8 mouse cellular contexts compared by ENCODE assay signal in the genomic region with DNA sequence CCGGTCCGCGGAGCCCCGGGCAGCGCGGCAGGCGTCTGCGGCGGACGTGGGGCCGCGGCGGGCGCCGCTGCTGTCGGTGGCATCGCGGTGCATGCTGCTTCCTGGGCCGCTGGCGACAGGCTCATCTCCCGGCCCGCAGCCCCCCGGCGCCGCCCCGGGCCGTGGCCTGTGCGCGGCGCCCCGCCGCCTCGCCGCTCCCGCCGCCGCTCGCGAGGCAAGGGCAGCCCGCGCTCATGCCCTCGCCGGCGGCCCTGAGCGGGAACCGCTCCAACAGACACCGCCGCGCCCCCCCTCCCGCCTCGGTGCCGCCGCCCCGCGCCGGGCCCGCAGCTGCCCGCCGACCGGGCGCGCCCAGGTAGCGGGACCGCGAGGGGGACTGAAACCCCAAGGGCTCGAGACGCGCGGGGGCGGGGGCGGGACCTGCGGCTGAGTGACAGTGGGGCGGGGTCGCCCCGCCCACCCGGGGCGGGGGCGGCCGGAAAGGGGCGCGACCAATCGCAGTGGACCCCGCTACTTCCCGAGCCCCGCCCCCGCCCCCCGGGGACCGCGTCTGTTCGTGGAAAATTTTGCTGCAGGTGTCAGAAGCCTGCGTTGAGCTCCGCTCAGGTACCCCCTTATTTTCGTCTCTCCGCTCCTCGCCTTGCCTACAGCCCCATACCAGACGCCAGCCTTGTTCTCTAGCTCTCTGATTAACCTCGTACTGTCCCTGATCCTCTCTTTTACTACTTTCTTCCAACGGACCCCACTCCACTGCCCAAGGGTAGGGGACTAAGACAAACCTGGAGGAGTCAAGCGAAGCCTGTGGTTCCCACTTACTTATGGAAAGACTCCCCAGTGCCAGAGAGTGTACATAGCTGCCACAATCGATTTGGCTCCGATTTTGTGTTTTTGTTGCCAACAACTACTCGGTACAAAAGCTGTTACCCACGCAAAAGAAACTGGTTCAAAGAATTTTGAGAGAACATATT. TPM values are rescaled to one million over a fixed set of nuclear protein-coding genes. Genes with fewer than 3 reads are reported as not detected.
DNase-seq lines count a peak whose midpoint lies in the region; ATAC-seq and TF ChIP-seq lines count a peak whose summit lies in the region.

TSS of gene Snx25 (minus strand) at position 96 of the 968 bp plus-strand sequence.

- peak within 1 kb of the TSS; percentile 89 for H3K4me3 ChIP-seq in hindbrain, embryonic 14.5 days (replicated peaks; ENCODE audit: low read length)
- peak within 1 kb of the TSS; percentile 70 for H3K4me3 ChIP-seq in left cerebral cortex, adult 2 months

- peak; percentile 89 for ATAC-seq in hindbrain, embryonic 14.5 days (ENCODE audit: low FRiP score)
- peak; percentile 86 for ATAC-seq in megakaryocyte, adult 5-6 weeks (ENCODE audit: poor library complexity, severe bottlenecking)

- peaks cover 10% of the 10 kb centered on the region; the same call in 1 of the 2 replicates for H3K27me3 ChIP-seq in hindbrain, embryonic 14.5 days (ENCODE audit: control insufficient read depth, insufficient read depth, low read length)

- DNase-seq in T-cell, adult 2 months (ENCODE audit: low spot score), result peak; percentile 81
- DNase-seq in cerebellum, postnatal 14 days, result peak; percentile 98
- peak; percentile 59 to 77 for DNase-seq in frontal cortex, postnatal 25 days (ENCODE audit: low spot score in 2 of 2)
- peak; percentile 82 for DNase-seq in hindbrain, embryonic 14.5 days (ENCODE audit: low spot score)
- peak; percentile 85 to 90 for DNase-seq in left cerebral cortex, adult 2 months (ENCODE audit: extremely low spot score in 1 of 2, low spot score in 2 of 2)
- DNase-seq in right cerebral cortex, adult 2 months (ENCODE audit: low spot score in 2 of 2), result peak; percentile 79 to 81
- peak; percentile 41 for DNase-seq in urinary bladder, postnatal 10 days (ENCODE audit: low spot score)

- H3K4me1 ChIP-seq in hindbrain, embryonic 14.5 days (replicated peaks; ENCODE audit: control insufficient read depth, insufficient read depth, low read length), result peaks cover 14% of the 10 kb centered on the region

- intact Hi-C loops in left cerebral cortex, adult 2 months (cut with DNase I), result loop anchor here (5.0 kb wide), 1 partner anchor 155 kb away; the partner anchor contains the start of gene Lrp2bp

- 5% methylated on average over 47 of the region's 103 CpGs for WGBS in hindbrain, embryonic 14.5 days

- TF ChIP-seq CTCF in left cerebral cortex, adult 2 months (IDR thresholded peaks at IDR 0.05), result no peak; the same call in 1 of the 2 replicates

- H3K9ac ChIP-seq in hindbrain, embryonic 14.5 days, result peak within 1 kb of the TSS; percentile 90

- H3K9me3 ChIP-seq in hindbrain, embryonic 14.5 days (ENCODE audit: control insufficient read depth, low read length), result no peaks in the 10 kb centered on the region

- no peaks in the 10 kb centered on the region for H3K36me3 ChIP-seq in hindbrain, embryonic 14.5 days (replicated peaks; ENCODE audit: control insufficient read depth, insufficient read depth)

- H3K4me2 ChIP-seq in hindbrain, embryonic 14.5 days (replicated peaks), result peak within 1 kb of the TSS; percentile 90

- peak within 1 kb of the TSS; percentile 79 for H3K27ac ChIP-seq in hindbrain, embryonic 14.5 days
- H3K27ac ChIP-seq in left cerebral cortex, adult 2 months, result peak within 1 kb of the TSS; percentile 69

RNA-seq across cellular contexts. Expression of gene Snx25, which starts in this region (rescaled TPM):
- 14.4 and 14.8 TPM in 2 replicates for polyA plus RNA-seq in hindbrain, embryonic 14.5 days (2014; fragmentation: Nextera tagmentation; extraction: Ambion mirVana)
- 10 to 100 TPM; 45.7 to 48.0 TPM for total RNA-seq in left cerebral cortex, adult 2 months (2021)
- total RNA-seq in megakaryocyte, adult 5-6 weeks (2015), result 20.8 and 24.5 TPM in 2 replicates
- total RNA-seq in megakaryocyte, adult 5-6 weeks (2017), result 20.2 and 30.7 TPM in 2 replicates

Comparison
In these comparisons a context has a peak if more than half of its experiments do, and no peak if none do; other contexts are left out.
1. Peak in every context shown above with its lines: DNase-seq, ATAC-seq, H3K4me3 ChIP-seq and H3K27ac ChIP-seq.
2. DNase-seq: peak in every context shown above with its lines; median percentile 98 in cerebellum, postnatal 14 days; 88 in left cerebral cortex, adult 2 months; 82 in hindbrain, embryonic 14.5 days; 81 in T-cell, adult 2 months; 80 in right cerebral cortex, adult 2 months; 68 in frontal cortex, postnatal 25 days; 41 in urinary bladder, postnatal 10 days.